In genomic region chr15:95920047-95920446, GRCm38 (mm10) we compare ENCODE assay signal across 10 mouse cellular contexts.
DNase-seq lines count a peak whose midpoint lies in the region; ATAC-seq and TF ChIP-seq lines count a peak whose summit lies in the region.
"Had no signal": no experiment of that assay in that cellular context is flagged by ENCODE, and none has a peak within 500 bp of the region (broad histone marks: within the 10 kb centered on the region; RNA-seq: fewer than 3 reads in every experiment).

No protein-coding gene starts in this region.

- 0 out of 2 replicates have a peak overlapping the region, but pooled peaks have one; percentile 13 for H3K4me2 ChIP-seq in forebrain, embryonic 15.5 days (replicated peaks)
- peak overlapping the region; percentile 41 for H3K4me2 ChIP-seq in myocyte (ENCODE audit: low read depth)
- H3K4me2 ChIP-seq in liver, postnatal 0 days (ENCODE audit: low read depth, low read length), result no peak overlapping the region

- TF ChIP-seq EP300 in MEL (IDR thresholded peaks at IDR 0.05; ENCODE audit: low read depth in 1 of 2, low read length in 2 of 2), result peak; percentile 29 to 46; a peak in 2 of 4 replicates
- TF ChIP-seq EP300 in liver, postnatal 0 days (IDR thresholded peaks at IDR 0.05; ENCODE audit: low read depth), result no peak

- TF ChIP-seq CTCF in MEL (IDR thresholded peaks at IDR 0.05 in 2 of 3, conservative IDR thresholded peaks at IDR 0.05 in 1 of 3; ENCODE audit: control insufficient read depth in 1 of 3, insufficient read depth in 1 of 3, low read depth in 2 of 3, low read length in 3 of 3, poor library complexity in 1 of 3, severe bottlenecking in 1 of 3), result no peak
- no peak for TF ChIP-seq CTCF in liver, postnatal 0 days (IDR thresholded peaks at IDR 0.05; ENCODE audit: low read depth)

- H3ac ChIP-seq in myocyte (ENCODE audit: control insufficient read depth, insufficient read length), result no peak overlapping the region

- H3K79me2 ChIP-seq in MEL (ENCODE audit: control insufficient read depth, insufficient read depth, low read length, poor library complexity) (no peaks in the 10 kb centered on the region), myocyte (ENCODE audit: control insufficient read depth, insufficient read depth) (peaks cover 34% of the 10 kb centered on the region)

- no peak overlapping the region for H3K9ac ChIP-seq in MEL (ENCODE audit: control insufficient read depth, low read depth, low read length, poor library complexity, severe bottlenecking)
- 0 out of 2 replicates have a peak overlapping the region, but pooled peaks have one; percentile 8 for H3K9ac ChIP-seq in forebrain, embryonic 15.5 days (replicated peaks)
- H3K9ac ChIP-seq in liver, postnatal 0 days (replicated peaks), result no peak overlapping the region

- H3K36me3 ChIP-seq in MEL (ENCODE audit: control insufficient read depth in 1 of 2, insufficient read depth in 2 of 2, low read length in 2 of 2), result peaks cover 15 to 37% of the 10 kb centered on the region in 2 experiments
- no peaks in the 10 kb centered on the region; the same call in 1 of the 2 replicates for H3K36me3 ChIP-seq in forebrain, embryonic 15.5 days
- H3K36me3 ChIP-seq in myocyte (ENCODE audit: control insufficient read depth, insufficient read depth), result peaks cover 51% of the 10 kb centered on the region
- H3K36me3 ChIP-seq in liver, postnatal 0 days (replicated peaks; ENCODE audit: insufficient read depth, low read length), result peaks cover 18% of the 10 kb centered on the region

- H3K27me3 ChIP-seq in MEL (ENCODE audit: control insufficient read depth in 1 of 2, insufficient read depth in 2 of 2, low read length in 2 of 2) (no peaks in the 10 kb centered on the region), myocyte (ENCODE audit: control insufficient read depth, insufficient read depth, insufficient read length) (no peaks in the 10 kb centered on the region)
- H3K27me3 ChIP-seq in forebrain, embryonic 15.5 days, result no peaks in the 10 kb centered on the region
- no peaks in the 10 kb centered on the region for H3K27me3 ChIP-seq in liver, postnatal 0 days (ENCODE audit: insufficient read depth, low read length)

- H3K4me3 ChIP-seq in MEL (ENCODE audit: control insufficient read depth in 1 of 2, insufficient read depth in 1 of 2, low read depth in 2 of 2, low read length in 2 of 2), result no peak overlapping the region
- no peak overlapping the region for H3K4me3 ChIP-seq in forebrain, embryonic 15.5 days
- no peak overlapping the region for H3K4me3 ChIP-seq in myocyte
- no peak overlapping the region for H3K4me3 ChIP-seq in liver, postnatal 0 days (ENCODE audit: low read depth, low read length)

- peaks cover 13 to 38% of the 10 kb centered on the region in 2 experiments for H3K4me1 ChIP-seq in MEL (ENCODE audit: control insufficient read depth in 1 of 2, insufficient read depth in 2 of 2, low read length in 2 of 2)
- peaks cover 6% of the 10 kb centered on the region for H3K4me1 ChIP-seq in forebrain, embryonic 15.5 days
- peaks cover 2% of the 10 kb centered on the region; the same call in 1 of the 2 replicates for H3K4me1 ChIP-seq in liver, postnatal 0 days (ENCODE audit: insufficient read depth)

- TF ChIP-seq POLR2A in MEL (IDR thresholded peaks at IDR 0.05; ENCODE audit: control insufficient read depth in 1 of 2, insufficient read depth in 1 of 2, low read depth in 1 of 2, low read length in 2 of 2, poor library complexity in 1 of 2), result no peak
- TF ChIP-seq POLR2A in myocyte (IDR thresholded peaks at IDR 0.05; ENCODE audit: insufficient read length, low read depth), result no peak

- TF ChIP-seq RAD21 in MEL (IDR thresholded peaks at IDR 0.05; ENCODE audit: low read depth, low read length), result no peak

- peak; percentile 42 for DNase-seq in gastrocnemius, postnatal 10 days
- DNase-seq in gastrocnemius, postnatal 25 days, result no peak
- DNase-seq in MEL (ENCODE audit: low read depth, low spot score), result peak; percentile 44
- no peak for DNase-seq in liver, postnatal 0 days
- no peak for DNase-seq in urinary bladder, postnatal 4 days (ENCODE audit: low spot score in 2 of 2)
- no peak for DNase-seq in layer of hippocampus, postnatal 10 days (ENCODE audit: low spot score in 2 of 2)
- DNase-seq: adrenal gland, adult 8-10 months; lung, adult 2 months had no signal

- ATAC-seq in forebrain, embryonic 15.5 days (replicated peaks), result no peak
- ATAC-seq in liver, postnatal 0 days, result no peak

- peak overlapping the region; percentile 32 for H3K27ac ChIP-seq in MEL (ENCODE audit: control insufficient read depth, low read depth, low read length)
- peak overlapping the region; percentile 80 for H3K27ac ChIP-seq in forebrain, embryonic 15.5 days (replicated peaks)
- H3K27ac ChIP-seq in liver, postnatal 0 days (ENCODE audit: low read depth), result no peak overlapping the region

- no peaks in the 10 kb centered on the region for H3K9me3 ChIP-seq in MEL (replicated peaks; ENCODE audit: insufficient read depth, low read length)
- H3K9me3 ChIP-seq in forebrain, embryonic 15.5 days, result no peaks in the 10 kb centered on the region
- H3K9me3 ChIP-seq in liver, postnatal 0 days (ENCODE audit: low read length), result no peaks in the 10 kb centered on the region

- WGBS in forebrain, embryonic 15.5 days, result 48% methylated on average over 9 of the region's 9 CpGs
- 60% methylated on average over 9 of the region's 9 CpGs for WGBS in liver, postnatal 0 days (ENCODE audit: insufficient replicate concordance)

TF ChIP-seq in MEL, 35 proteins besides CTCF, POLR2A, EP300 and RAD21:
- TF ChIP-seq SIN3A (IDR thresholded peaks at IDR 0.05; ENCODE audit: low read length) (peak; percentile 60), TCF12 (IDR thresholded peaks at IDR 0.05; ENCODE audit: low read depth, low read length) (peak; percentile 83), JUND (IDR thresholded peaks at IDR 0.05; ENCODE audit: low read depth, low read length) (peak; percentile 67; the same call in 1 of the 2 replicates), ELF1 (IDR thresholded peaks at IDR 0.05; ENCODE audit: low read depth, low read length) (peak; percentile 56; the same call in 1 of the 2 replicates), HCFC1 (IDR thresholded peaks at IDR 0.05; ENCODE audit: low read depth, low read length) (no peak), MXI1 (IDR thresholded peaks at IDR 0.05; ENCODE audit: low read depth, low read length) (0 out of 2 replicates have a peak, but pooled peaks have one; percentile 43), MAX (IDR thresholded peaks at IDR 0.05; ENCODE audit: low read length) (no peak), GATA1 (IDR thresholded peaks at IDR 0.05; ENCODE audit: low read depth, low read length) (peak; percentile 66), USF1 (IDR thresholded peaks at IDR 0.05; ENCODE audit: low read depth, low read length) (0 out of 2 replicates have a peak, but pooled peaks have one; percentile 8), ETS1 (IDR thresholded peaks at IDR 0.05; ENCODE audit: low read depth, low read length) (peak; percentile 86), MEF2A (IDR thresholded peaks at IDR 0.05; ENCODE audit: extremely low read depth, insufficient replicate concordance, low read depth, low read length, poor library complexity, severe bottlenecking) (peak; percentile 81; the same call in 1 of the 2 replicates), BHLHE40 (IDR thresholded peaks at IDR 0.05; ENCODE audit: borderline replicate concordance, low read depth, low read length) (no peak; the same call in 1 of the 2 replicates), MYB (IDR thresholded peaks at IDR 0.05; ENCODE audit: low read depth, low read length) (no peak)
TF ChIP-seq in MEL: peak in this region for 9.

TF ChIP-seq in myocyte, 11 proteins besides CTCF, POLR2A, EP300 and RAD21:
- TF ChIP-seq CEBPB (IDR thresholded peaks at IDR 0.05; ENCODE audit: insufficient read depth, poor library complexity, severe bottlenecking), result no peak; the same call in 1 of the 2 replicates
- TF ChIP-seq TCF3 (IDR thresholded peaks at IDR 0.05; ENCODE audit: insufficient read length, low read depth), result peak; percentile 60
- TF ChIP-seq MYOG (IDR thresholded peaks at IDR 0.05; ENCODE audit: control insufficient read depth in 1 of 3, insufficient read depth in 1 of 3, insufficient read length in 2 of 3, low read depth in 2 of 3), result peak; percentile 37 to 91 (median 89)
- TF ChIP-seq MAX (IDR thresholded peaks at IDR 0.05; ENCODE audit: low read depth), result no peak
- no peak for TF ChIP-seq USF1 (IDR thresholded peaks at IDR 0.05; ENCODE audit: low read depth)
- TF ChIP-seq REST (IDR thresholded peaks at IDR 0.05; ENCODE audit: insufficient read depth, insufficient read length), result no peak
- no peak for TF ChIP-seq SRF (IDR thresholded peaks at IDR 0.05; ENCODE audit: control insufficient read depth, insufficient read length, low read depth)
- TF ChIP-seq MYOD1 (IDR thresholded peaks at IDR 0.05; ENCODE audit: control insufficient read depth in 1 of 3, insufficient read length in 2 of 3, low read depth in 2 of 3), result peak; percentile 43 to 90 (median 86)
- TF ChIP-seq POLR2AphosphoS2 (IDR thresholded peaks at IDR 0.05; ENCODE audit: insufficient read length, low read depth), result no peak
- no peak for TF ChIP-seq E2F4 (IDR thresholded peaks at IDR 0.05; ENCODE audit: insufficient read depth)
- peak; percentile 83 for TF ChIP-seq TCF12 (IDR thresholded peaks at IDR 0.05; ENCODE audit: insufficient read depth, poor library complexity, severe bottlenecking)
TF ChIP-seq in myocyte: peak in this region for 4.

Comparison
In these comparisons a context has a peak if more than half of its experiments do, and no peak if none do; other contexts are left out.
1. DNase-seq: peak in gastrocnemius, postnatal 10 days (single experiment) and MEL (single experiment); none in gastrocnemius, postnatal 25 days (single experiment), liver, postnatal 0 days (single experiment), urinary bladder, postnatal 4 days (0 of 2) and layer of hippocampus, postnatal 10 days (0 of 2).